Mouse (Mus musculus) monocyte, adult 2 months (primary cell): ENCODE measurements around the gene Bbx.

Experiments used
- DNase-seq, 2 experiments: peaks; one replicate each; pipeline ENCODE4 v3.0.0; 2022; ENCODE audit warnings: low spot score in 2 of 2, low read depth in 1 of 2

The Bbx gene

GRCm38 (mm10) chr16:50170812-50171211 is 261.4 kb downstream of the Bbx start:
- DNase-seq, result no peak

GRCm38 (mm10) chr16:50167983-50168299 is 264.2 kb downstream of the Bbx start:
- no peak for DNase-seq

- no peak for DNase-seq
These were observed 264.8 kb downstream of the Bbx start for GRCm38 (mm10) chr16:50167231-50167982.

GRCm38 (mm10) chr16:50160418-50161271 is 271.5 kb downstream of the Bbx start:
- no peak for DNase-seq

GRCm38 (mm10) chr16:50158546-50158945 is 273.6 kb downstream of the Bbx start:
- DNase-seq, result no peak

GRCm38 (mm10) chr16:50149606-50150005 is 282.6 kb downstream of the Bbx start:
- no peak for DNase-seq

GRCm38 (mm10) chr16:50147900-50148299 is 284.3 kb downstream of the Bbx start:
- no peak for DNase-seq
